Mouse (Mus musculus): ENCODE results near the gene Dap.

- TF ChIP-seq CTCF (IDR thresholded peaks at IDR 0.05; ENCODE audit: insufficient read depth, low read depth, low read length) (no peak), POLR2A (IDR thresholded peaks at IDR 0.05; ENCODE audit: insufficient read depth, low read depth, low read length) (no peak)
These were observed 54.0 kb downstream of the Dap start for GRCm38 (mm10) chr15:31278090-31278489.

All from olfactory bulb, adult 2 months (tissue).